Mouse (Mus musculus) kidney, postnatal 0 days (tissue): ENCODE results near the gene Vps45. TPM values are rescaled to one million over a fixed set of nuclear protein-coding genes. Genes with fewer than 3 reads are reported as not detected.
"Not testable (repeated sequence)": the region's sequence is repeated elsewhere in the genome, so short reads cannot be mapped to it uniquely, and the experiment has no call there.

Source experiments
- ATAC-seq: fragments of 200-750 bp; cut with Nextera tagmentation; replicated peaks from 2 replicates; pipeline ENCODE4 v1.8.0; 2017; ENCODE audit warnings: low read depth, moderate number of reproducible peaks, moderate TSS enrichment, moderate library complexity; ENCODE audit not compliant: low FRiP score
- DNase-seq: peaks from one replicate; pipeline ENCODE4 v3.0.0-alpha.2; 2016; ENCODE audit warnings: low spot score
- H3K27ac ChIP-seq: fragments of 300-500 bp; sonication (generic); 2 replicates; pipeline ENCODE4 v1.5.1; 2014; ENCODE audit warnings: mild to moderate bottlenecking
- H3K27me3 ChIP-seq: fragments of 300-500 bp; sonication (generic); 2 replicates; pipeline ENCODE4 v1.6.1; 2014; ENCODE audit warnings: low read length, mixed read lengths; ENCODE audit not compliant: insufficient read depth
- H3K36me3 ChIP-seq: fragments of 300-500 bp; sonication (generic); 2 replicates; pipeline ENCODE4 v1.6.1; 2014; ENCODE audit warnings: low read length, mixed read lengths; ENCODE audit not compliant: insufficient read depth
- H3K4me1 ChIP-seq: fragments of 300-500 bp; sonication (generic); replicated peaks from 2 replicates; pipeline ENCODE4 v1.6.1; 2014; ENCODE audit warnings: antibody characterized with exemption, low read length, mixed read lengths; ENCODE audit not compliant: insufficient read depth
- H3K4me2 ChIP-seq: fragments of 300-500 bp; sonication (generic); 2 replicates; pipeline ENCODE4 v1.6.1; 2014; ENCODE audit warnings: mild to moderate bottlenecking, low read length, moderate library complexity, mixed read lengths
- H3K4me3 ChIP-seq: fragments of 300-500 bp; sonication (generic); replicated peaks from 2 replicates; pipeline ENCODE4 v1.5.1; 2014; ENCODE audit warnings: low read depth, low read length
- H3K9ac ChIP-seq: fragments of 300-500 bp; sonication (generic); 2 replicates; pipeline ENCODE4 v1.6.1; 2014; ENCODE audit warnings: low read depth, low read length
- H3K9me3 ChIP-seq: fragments of 300-500 bp; sonication (generic); replicated peaks from 2 replicates; pipeline ENCODE4 v1.6.1; 2016; ENCODE audit warnings: low read length, inconsistent platforms, mixed read lengths
- CTCF ChIP-seq: IDR thresholded peaks from 2 replicates; pipeline ENCODE4 v1.5.1; 2016; ENCODE audit warnings: antibody characterized with exemption, low read depth, mild to moderate bottlenecking, moderate library complexity
- WGBS: fragments of 180-500 bp; shearing (Covaris S2); extraction: QIAGEN DNeasy Blood & Tissue Kit; methylation state at CpG from one replicate; pipeline ENCODE4 v1.1.7; 2014; 5-methylcytosine and 5-hydroxymethylcytosine counted together
- polyA plus RNA-seq: library from polyadenylated mRNA; unstranded; fragments of >200 nt; fragmentation: Nextera tagmentation; extraction: Ambion mirVana; gene quantifications from 2 replicates; pipeline ENCODE4 v1.2.1, GENCODE M21; 2015

Vps45 gene
- polyA plus RNA-seq, 1 experiment from 2014 or later: 41.9 TPM

GRCm38 (mm10) chr3:95986984-95987383, 71.3 kb downstream of the Vps45 start:
- H3K9ac ChIP-seq: no peak overlapping the region
- no peak overlapping the region; the same call in 1 of the 2 replicates for H3K27ac ChIP-seq
- ATAC-seq (no peak), DNase-seq (no peak)
- TF ChIP-seq CTCF: no peak
- H3K36me3 ChIP-seq: peaks cover 13% of the 10 kb centered on the region; the same call in 1 of the 2 replicates
- peaks cover 31% of the 10 kb centered on the region; the same call in 1 of the 2 replicates for H3K4me1 ChIP-seq
- H3K9me3 ChIP-seq: no peaks in the 10 kb centered on the region
- H3K4me3 ChIP-seq: no peak overlapping the region
- no peak overlapping the region for H3K4me2 ChIP-seq
- no peaks in the 10 kb centered on the region for H3K27me3 ChIP-seq
- 79% methylated on average over 4 of the region's 4 CpGs for WGBS

GRCm38 (mm10) chr3:95986001-95986622, 72.2 kb downstream of the Vps45 start:
- H3K4me3 ChIP-seq: no peak overlapping the region
- peak overlapping the region; percentile 43 for H3K4me2 ChIP-seq
- peaks cover 10% of the 10 kb centered on the region; the same call in 1 of the 2 replicates for H3K36me3 ChIP-seq
- no peaks in the 10 kb centered on the region for H3K9me3 ChIP-seq
- 7% methylated on average over 21 of the region's 21 CpGs for WGBS
- H3K27ac ChIP-seq: peak overlapping the region; percentile 58
- ATAC-seq: no peak
- TF ChIP-seq CTCF: no peak
- no peak overlapping the region for H3K9ac ChIP-seq
- DNase-seq: peak; percentile 78
- H3K4me1 ChIP-seq: 0 out of 2 replicates have a peak, but pooled peaks cover 28% of the 10 kb centered on the region
- no peaks in the 10 kb centered on the region for H3K27me3 ChIP-seq

- ATAC-seq: peak; percentile 86
- Histone ChIP-seq H3K36me3 (peaks cover 10% of the 10 kb centered on the region; the same call in 1 of the 2 replicates), H3K4me1 (0 out of 2 replicates have a peak, but pooled peaks cover 28% of the 10 kb centered on the region), H3K4me3 (no peak overlapping the region), H3K9me3 (no peaks in the 10 kb centered on the region), H3K27me3 (no peaks in the 10 kb centered on the region), H3K4me2 (peak overlapping the region; percentile 43), H3K27ac (peak overlapping the region; percentile 58), H3K9ac (0 out of 2 replicates have a peak overlapping the region, but pooled peaks have one; percentile 2)
- 7% methylated on average over 12 of the region's 12 CpGs for WGBS
- TF ChIP-seq CTCF: no peak
- peak; percentile 97 for DNase-seq
Measured at GRCm38 (mm10) chr3:95985209-95986000, 72.9 kb downstream of the Vps45 start.

GRCm38 (mm10) chr3:95982129-95982528, 76.1 kb downstream of the Vps45 start:
- 95% methylated on average over 4 of the region's 4 CpGs for WGBS

GRCm38 (mm10) chr3:95980276-95980970, 77.8 kb downstream of the Vps45 start:
- no peak for TF ChIP-seq CTCF
- Histone ChIP-seq H3K9me3 (no peaks in the 10 kb centered on the region), H3K4me3 (no peak overlapping the region), H3K27ac (no peak overlapping the region), H3K9ac (no peak overlapping the region), H3K4me1 (0 out of 2 replicates have a peak, but pooled peaks cover 3% of the 10 kb centered on the region), H3K4me2 (no peak overlapping the region), H3K36me3 (no peaks in the 10 kb centered on the region), H3K27me3 (no peaks in the 10 kb centered on the region)
- no peak for ATAC-seq
- DNase-seq: no peak
- WGBS: 80% methylated on average over 12 of the region's 12 CpGs

More at GRCm38 (mm10) chr3:95982129-95982528, 76.1 kb downstream of the Vps45 start:
- H3K27me3 ChIP-seq: no peaks in the 10 kb centered on the region
- DNase-seq (no peak), ATAC-seq (no peak)
- TF ChIP-seq CTCF: no peak
- no peak overlapping the region for H3K4me2 ChIP-seq
- H3K27ac ChIP-seq: no peak overlapping the region
- H3K9ac ChIP-seq: no peak overlapping the region
- no peak overlapping the region for H3K4me3 ChIP-seq
- H3K4me1 ChIP-seq: 0 out of 2 replicates have a peak, but pooled peaks cover 18% of the 10 kb centered on the region
- H3K9me3 ChIP-seq: no peaks in the 10 kb centered on the region
- H3K36me3 ChIP-seq: no peaks in the 10 kb centered on the region

GRCm38 (mm10) chr3:95978265-95978664, 80.0 kb downstream of the Vps45 start:
- H3K9me3 ChIP-seq: no peaks in the 10 kb centered on the region
- WGBS: 73% methylated on average over 9 of the region's 9 CpGs
- no peaks in the 10 kb centered on the region for H3K36me3 ChIP-seq
- TF ChIP-seq CTCF: peak; percentile 23; the same call in 1 of the 2 replicates
- no peak overlapping the region for H3K9ac ChIP-seq
- H3K4me3 ChIP-seq: no peak overlapping the region
- no peak overlapping the region for H3K27ac ChIP-seq
- H3K4me2 ChIP-seq: no peak overlapping the region
- no peaks in the 10 kb centered on the region for H3K4me1 ChIP-seq
- no peaks in the 10 kb centered on the region for H3K27me3 ChIP-seq
- ATAC-seq (no peak), DNase-seq (no peak)

GRCm38 (mm10) chr3:95977587-95977986, 80.7 kb downstream of the Vps45 start:
- not testable (repeated sequence) for ATAC-seq, DNase-seq, H3K9ac ChIP-seq, H3K27ac ChIP-seq, H3K27me3 ChIP-seq, H3K36me3 ChIP-seq, H3K9me3 ChIP-seq, H3K4me3 ChIP-seq, H3K4me1 ChIP-seq, H3K4me2 ChIP-seq
- WGBS: 89% methylated on average over 6 of the region's 7 CpGs
